Mouse (Mus musculus): Measurements from ENCODE around the gene Olfr527. TPM values are rescaled to one million over a fixed set of nuclear protein-coding genes. Genes with fewer than 3 reads are reported as not detected.

The Olfr527 gene
- polyA plus RNA-seq, 1 experiment from 2014 or later = not detected

Other genes with a start within 250 kb of the Olfr527 start
- gene Prap1, start 240.6 kb upstream of the Olfr527 start, polyA plus RNA-seq (2016; fragmentation: Nextera tagmentation; extraction: Ambion mirVana) = not detected in 2 replicates
- 21.3 and 21.8 TPM in 2 replicates for gene Fuom, start 231.6 kb upstream of the Olfr527 start, polyA plus RNA-seq (2016; fragmentation: Nextera tagmentation; extraction: Ambion mirVana)
- 15.5 and 20.4 TPM in 2 replicates for gene Paox, start 218.2 kb upstream of the Olfr527 start, polyA plus RNA-seq (2016; fragmentation: Nextera tagmentation; extraction: Ambion mirVana)
- gene Echs1, start 217.5 kb upstream of the Olfr527 start, polyA plus RNA-seq (2016; fragmentation: Nextera tagmentation; extraction: Ambion mirVana) = 166 and 175 TPM in 2 replicates
- 20.2 and 22.6 TPM in 2 replicates for gene Mtg1, start 196.5 kb upstream of the Olfr527 start, polyA plus RNA-seq (2016; fragmentation: Nextera tagmentation; extraction: Ambion mirVana)
- 0.10 and 0.14 TPM in 2 replicates for gene Sprn, start 179.1 kb upstream of the Olfr527 start, polyA plus RNA-seq (2016; fragmentation: Nextera tagmentation; extraction: Ambion mirVana)
- not detected in 2 replicates for gene Olfr522, start 169.3 kb upstream of the Olfr527 start, polyA plus RNA-seq (2016; fragmentation: Nextera tagmentation; extraction: Ambion mirVana)
- not detected in 2 replicates for gene Olfr523, start 160.8 kb upstream of the Olfr527 start, polyA plus RNA-seq (2016; fragmentation: Nextera tagmentation; extraction: Ambion mirVana)
- gene Olfr524, start 128.1 kb upstream of the Olfr527 start, polyA plus RNA-seq (2016; fragmentation: Nextera tagmentation; extraction: Ambion mirVana) = not detected in 2 replicates
- not detected in 2 replicates for gene Cd163l1, start 115.8 kb upstream of the Olfr527 start, polyA plus RNA-seq (2016; fragmentation: Nextera tagmentation; extraction: Ambion mirVana)
- gene 5830411N06Rik, start 86.7 kb upstream of the Olfr527 start, polyA plus RNA-seq (2016; fragmentation: Nextera tagmentation; extraction: Ambion mirVana) = not detected in 2 replicates
- not detected in 2 replicates for gene Olfr525, start 13.2 kb upstream of the Olfr527 start, polyA plus RNA-seq (2016; fragmentation: Nextera tagmentation; extraction: Ambion mirVana)
- gene Olfr60, start 27.7 kb downstream of the Olfr527 start, polyA plus RNA-seq (2016; fragmentation: Nextera tagmentation; extraction: Ambion mirVana) = not detected in 2 replicates
- gene Olfr530, start 42.3 kb downstream of the Olfr527 start, polyA plus RNA-seq (2016; fragmentation: Nextera tagmentation; extraction: Ambion mirVana) = not detected in 2 replicates
- not detected in 2 replicates for gene Olfr531, start 68.9 kb downstream of the Olfr527 start, polyA plus RNA-seq (2016; fragmentation: Nextera tagmentation; extraction: Ambion mirVana)
- gene Olfr532, start 87.6 kb downstream of the Olfr527 start, polyA plus RNA-seq (2016; fragmentation: Nextera tagmentation; extraction: Ambion mirVana) = not detected in 2 replicates
- not detected in 2 replicates for gene Olfr533, start 129.4 kb downstream of the Olfr527 start, polyA plus RNA-seq (2016; fragmentation: Nextera tagmentation; extraction: Ambion mirVana)
- not detected in 2 replicates for gene Olfr535, start 150.2 kb downstream of the Olfr527 start, polyA plus RNA-seq (2016; fragmentation: Nextera tagmentation; extraction: Ambion mirVana)
- gene Olfr536, start 173.4 kb downstream of the Olfr527 start, polyA plus RNA-seq (2016; fragmentation: Nextera tagmentation; extraction: Ambion mirVana) = not detected in 2 replicates
- gene Olfr538, start 233.9 kb downstream of the Olfr527 start, polyA plus RNA-seq (2016; fragmentation: Nextera tagmentation; extraction: Ambion mirVana) = not detected in 2 replicates